Mouse (Mus musculus): ENCODE results near the gene Rpl15. TPM values are rescaled to one million over a fixed set of nuclear protein-coding genes. Genes with fewer than 3 reads are reported as not detected.
A peak's percentile ranks its signal among the peaks of the same experiment; 100 is the strongest.

Rpl15 gene
- polyA plus RNA-seq, 1 experiment from 2014 or later: 435 TPM

- no peak overlapping the region for H3K27ac ChIP-seq (ENCODE audit: low read length)
- H3K9me3 ChIP-seq (ENCODE audit: control insufficient read depth, low read length): no peaks in the 10 kb centered on the region
- H3K4me3 ChIP-seq (ENCODE audit: low read length): no peak overlapping the region
- H3K4me2 ChIP-seq (ENCODE audit: low read depth, low read length): no peak overlapping the region
- H3K36me3 ChIP-seq (ENCODE audit: control insufficient read depth, insufficient read depth, low read length): no peaks in the 10 kb centered on the region
- WGBS: 81% methylated on average over 3 of the region's 3 CpGs
- no peak for ATAC-seq (ENCODE audit: low read depth)
- H3K4me1 ChIP-seq (replicated peaks; ENCODE audit: control insufficient read depth, insufficient read depth, low read length): peaks cover 2% of the 10 kb centered on the region; the same call in 1 of the 2 replicates
- no peaks in the 10 kb centered on the region for H3K27me3 ChIP-seq (ENCODE audit: control insufficient read depth, insufficient read depth, low read depth, low read length)
- no peak overlapping the region for H3K9ac ChIP-seq (ENCODE audit: low read length)
Observed at GRCm38 (mm10) chr14:18292578-18292977, 21.4 kb upstream of the Rpl15 start.

DNA sequence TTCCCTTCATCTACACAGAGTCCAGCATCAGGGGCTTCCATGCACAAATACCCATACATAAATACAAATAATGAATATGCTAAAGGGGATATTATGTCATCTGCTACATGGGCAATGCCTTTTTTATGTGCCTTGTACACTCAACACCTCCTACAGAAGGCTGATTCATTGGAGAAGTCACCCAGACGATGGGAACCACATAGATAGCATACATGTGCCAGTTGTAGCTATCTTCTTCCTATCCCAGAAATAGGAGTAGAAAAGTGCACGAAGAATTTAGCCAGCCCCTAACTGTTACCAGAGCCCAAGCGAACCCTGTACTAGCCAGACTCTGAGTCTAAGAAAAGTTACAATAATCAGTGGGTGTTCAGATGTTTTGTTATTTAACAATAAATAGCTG lies 20.9 kb upstream of the Rpl15 start:
- Histone ChIP-seq H3K4me2 (ENCODE audit: low read depth, low read length) (no peak overlapping the region), H3K4me3 (ENCODE audit: low read length) (no peak overlapping the region), H3K9ac (ENCODE audit: low read length) (no peak overlapping the region), H3K27ac (ENCODE audit: low read length) (no peak overlapping the region), H3K36me3 (ENCODE audit: control insufficient read depth, insufficient read depth, low read length) (no peaks in the 10 kb centered on the region), H3K9me3 (ENCODE audit: control insufficient read depth, low read length) (no peaks in the 10 kb centered on the region), H3K27me3 (ENCODE audit: control insufficient read depth, insufficient read depth, low read depth, low read length) (no peaks in the 10 kb centered on the region), H3K4me1 (replicated peaks; ENCODE audit: control insufficient read depth, insufficient read depth, low read length) (peaks cover 5% of the 10 kb centered on the region; the same call in 1 of the 2 replicates)
- ATAC-seq (ENCODE audit: low read depth): no peak
- 84% methylated on average over 3 of the region's 3 CpGs for WGBS

DNA sequence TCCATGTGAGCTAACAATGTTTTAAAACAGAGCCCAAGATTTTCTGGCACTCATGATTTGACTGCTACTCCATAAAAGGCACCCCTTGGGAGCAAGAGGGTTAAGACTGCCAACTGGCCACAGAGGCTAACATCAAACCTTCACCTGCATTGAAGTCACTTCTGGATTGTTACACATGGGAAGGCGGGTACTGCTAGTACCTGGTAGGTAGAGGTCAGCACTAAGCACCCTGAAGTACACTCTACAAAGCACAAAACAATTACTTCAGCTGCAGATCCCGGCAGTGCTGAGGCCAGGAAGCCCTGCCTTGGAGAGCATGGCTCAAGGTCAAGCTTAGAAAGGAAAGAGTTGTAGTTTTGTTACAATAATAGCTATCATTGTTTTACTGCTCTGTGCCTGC lies 16.2 kb upstream of the Rpl15 start:
- no peak overlapping the region for H3K4me3 ChIP-seq (ENCODE audit: low read length)
- ATAC-seq (ENCODE audit: low read depth): no peak
- peaks cover 5% of the 10 kb centered on the region; the same call in 1 of the 2 replicates for H3K4me1 ChIP-seq (replicated peaks; ENCODE audit: control insufficient read depth, insufficient read depth, low read length)
- no peak overlapping the region for H3K27ac ChIP-seq (ENCODE audit: low read length)
- WGBS: 48% methylated on average over 2 of the region's 2 CpGs
- H3K36me3 ChIP-seq (ENCODE audit: control insufficient read depth, insufficient read depth, low read length): 0 out of 2 replicates have a peak, but pooled peaks cover 2% of the 10 kb centered on the region
- H3K4me2 ChIP-seq (ENCODE audit: low read depth, low read length): no peak overlapping the region
- no peak overlapping the region for H3K9ac ChIP-seq (ENCODE audit: low read length)
- H3K9me3 ChIP-seq (ENCODE audit: control insufficient read depth, low read length): no peaks in the 10 kb centered on the region
- H3K27me3 ChIP-seq (ENCODE audit: control insufficient read depth, insufficient read depth, low read depth, low read length): no peaks in the 10 kb centered on the region

GRCm38 (mm10) chr14:18286441-18286840 lies 15.2 kb upstream of the Rpl15 start:
- peaks cover 5% of the 10 kb centered on the region; the same call in 1 of the 2 replicates for H3K4me1 ChIP-seq (replicated peaks; ENCODE audit: control insufficient read depth, insufficient read depth, low read length)
- H3K27me3 ChIP-seq (ENCODE audit: control insufficient read depth, insufficient read depth, low read depth, low read length): no peaks in the 10 kb centered on the region
- H3K9ac ChIP-seq (ENCODE audit: low read length): no peak overlapping the region
- 91% methylated on average over 2 of the region's 2 CpGs for WGBS
- no peak for ATAC-seq (ENCODE audit: low read depth)
- H3K27ac ChIP-seq (ENCODE audit: low read length): no peak overlapping the region
- 0 out of 2 replicates have a peak, but pooled peaks cover 4% of the 10 kb centered on the region for H3K36me3 ChIP-seq (ENCODE audit: control insufficient read depth, insufficient read depth, low read length)
- no peaks in the 10 kb centered on the region for H3K9me3 ChIP-seq (ENCODE audit: control insufficient read depth, low read length)
- no peak overlapping the region for H3K4me2 ChIP-seq (ENCODE audit: low read depth, low read length)
- H3K4me3 ChIP-seq (ENCODE audit: low read length): no peak overlapping the region

DNA sequence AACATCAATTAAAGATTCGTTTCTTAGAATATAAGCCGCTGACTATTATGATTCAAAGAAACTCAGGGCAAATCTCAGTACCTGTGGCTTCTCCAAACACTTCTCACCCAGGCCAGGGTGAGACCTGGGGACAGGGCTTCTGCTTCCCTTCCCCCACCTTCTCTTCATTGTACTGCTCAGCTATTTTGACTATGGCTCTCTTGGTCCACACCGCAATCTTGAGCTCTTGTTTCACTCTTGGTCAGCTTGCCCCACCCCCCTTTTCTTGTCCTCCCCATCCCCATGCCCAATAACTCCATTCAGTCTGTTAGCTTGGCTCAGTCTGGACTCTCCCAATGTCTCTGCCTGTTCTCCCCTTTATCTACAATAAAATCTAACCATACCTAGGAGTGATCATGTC lies 14.3 kb upstream of the Rpl15 start:
- no peaks in the 10 kb centered on the region for H3K27me3 ChIP-seq (ENCODE audit: control insufficient read depth, insufficient read depth, low read depth, low read length)
- no peaks in the 10 kb centered on the region for H3K9me3 ChIP-seq (ENCODE audit: control insufficient read depth, low read length)
- H3K4me2 ChIP-seq (ENCODE audit: low read depth, low read length): no peak overlapping the region
- no peak for ATAC-seq (ENCODE audit: low read depth)
- 64% methylated on average over 3 of the region's 3 CpGs for WGBS
- no peak overlapping the region for H3K27ac ChIP-seq (ENCODE audit: low read length)
- no peak overlapping the region for H3K4me3 ChIP-seq (ENCODE audit: low read length)
- H3K9ac ChIP-seq (ENCODE audit: low read length): no peak overlapping the region
- H3K4me1 ChIP-seq (replicated peaks; ENCODE audit: control insufficient read depth, insufficient read depth, low read length): peaks cover 5% of the 10 kb centered on the region; the same call in 1 of the 2 replicates
- H3K36me3 ChIP-seq (ENCODE audit: control insufficient read depth, insufficient read depth, low read length): 0 out of 2 replicates have a peak, but pooled peaks cover 4% of the 10 kb centered on the region

DNA sequence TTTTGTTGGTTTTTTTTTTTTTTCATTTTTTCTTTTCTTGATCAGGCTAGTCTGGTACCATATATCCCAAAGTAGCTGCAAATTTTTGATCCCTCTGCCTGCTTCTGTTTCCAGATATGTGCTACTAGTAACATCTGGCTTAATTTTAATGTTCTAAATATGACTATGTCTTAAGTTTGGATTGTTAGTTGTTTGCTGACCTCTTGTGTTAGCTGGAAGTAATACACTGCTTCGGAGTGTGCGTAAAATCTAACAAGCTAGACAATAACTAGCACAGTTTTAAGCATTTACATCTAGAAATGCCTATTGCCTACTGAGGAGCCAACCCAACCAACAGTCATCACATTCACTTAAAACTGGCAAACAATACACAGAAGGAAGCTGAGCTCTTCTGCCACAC lies 13.4 kb upstream of the Rpl15 start:
- H3K27me3 ChIP-seq (ENCODE audit: control insufficient read depth, insufficient read depth, low read depth, low read length): no peaks in the 10 kb centered on the region
- H3K9ac ChIP-seq (ENCODE audit: low read length): no peak overlapping the region
- H3K36me3 ChIP-seq (ENCODE audit: control insufficient read depth, insufficient read depth, low read length): peaks cover 5% of the 10 kb centered on the region; the same call in 1 of the 2 replicates
- H3K27ac ChIP-seq (ENCODE audit: low read length): no peak overlapping the region
- no peak; the same call in 1 of the 2 replicates for ATAC-seq (ENCODE audit: low read depth)
- H3K4me1 ChIP-seq (replicated peaks; ENCODE audit: control insufficient read depth, insufficient read depth, low read length): peaks cover 5% of the 10 kb centered on the region; the same call in 1 of the 2 replicates
- H3K9me3 ChIP-seq (ENCODE audit: control insufficient read depth, low read length): no peaks in the 10 kb centered on the region
- 77% methylated on average over 2 of the region's 2 CpGs for WGBS
- no peak overlapping the region for H3K4me3 ChIP-seq (ENCODE audit: low read length)
- H3K4me2 ChIP-seq (ENCODE audit: low read depth, low read length): no peak overlapping the region

GRCm38 (mm10) chr14:18280375-18280774 lies 9.2 kb upstream of the Rpl15 start:
- Histone ChIP-seq H3K4me3 (ENCODE audit: low read length) (no peak overlapping the region), H3K4me1 (replicated peaks; ENCODE audit: control insufficient read depth, insufficient read depth, low read length) (no peaks in the 10 kb centered on the region), H3K9me3 (ENCODE audit: control insufficient read depth, low read length) (no peaks in the 10 kb centered on the region), H3K27ac (ENCODE audit: low read length) (no peak overlapping the region), H3K9ac (ENCODE audit: low read length) (no peak overlapping the region), H3K27me3 (ENCODE audit: control insufficient read depth, insufficient read depth, low read depth, low read length) (no peaks in the 10 kb centered on the region), H3K4me2 (ENCODE audit: low read depth, low read length) (no peak overlapping the region), H3K36me3 (ENCODE audit: control insufficient read depth, insufficient read depth, low read length) (peaks cover 18% of the 10 kb centered on the region)
- 87% methylated on average over 5 of the region's 5 CpGs for WGBS
- no peak for ATAC-seq (ENCODE audit: low read depth)

GRCm38 (mm10) chr14:18274526-18274925 lies 3.3 kb upstream of the Rpl15 start:
- WGBS: 77% methylated on average over 1 of the region's 1 CpGs
- H3K27ac ChIP-seq (ENCODE audit: low read length): no peak overlapping the region
- no peak for ATAC-seq (ENCODE audit: low read depth)
- peaks cover 8% of the 10 kb centered on the region for H3K4me1 ChIP-seq (replicated peaks; ENCODE audit: control insufficient read depth, insufficient read depth, low read length)
- no peaks in the 10 kb centered on the region for H3K27me3 ChIP-seq (ENCODE audit: control insufficient read depth, insufficient read depth, low read depth, low read length)
- H3K9ac ChIP-seq (ENCODE audit: low read length): no peak overlapping the region
- peaks cover 12% of the 10 kb centered on the region for H3K36me3 ChIP-seq (ENCODE audit: control insufficient read depth, insufficient read depth, low read length)
- no peak overlapping the region for H3K4me3 ChIP-seq (ENCODE audit: low read length)
- no peak overlapping the region for H3K4me2 ChIP-seq (ENCODE audit: low read depth, low read length)
- H3K9me3 ChIP-seq (ENCODE audit: control insufficient read depth, low read length): no peaks in the 10 kb centered on the region

GRCm38 (mm10) chr14:18271666-18272065 lies 475 bp upstream of the Rpl15 start:
- H3K9me3 ChIP-seq (ENCODE audit: control insufficient read depth, low read length): no peaks in the 10 kb centered on the region
- H3K4me2 ChIP-seq (ENCODE audit: low read depth, low read length): peak overlapping the region; percentile 66
- H3K27ac ChIP-seq (ENCODE audit: low read length): no peak overlapping the region
- peak overlapping the region; percentile 76 for H3K9ac ChIP-seq (ENCODE audit: low read length)
- peaks cover 12% of the 10 kb centered on the region for H3K4me1 ChIP-seq (replicated peaks; ENCODE audit: control insufficient read depth, insufficient read depth, low read length)
- ATAC-seq (ENCODE audit: low read depth): no peak
- no peaks in the 10 kb centered on the region for H3K27me3 ChIP-seq (ENCODE audit: control insufficient read depth, insufficient read depth, low read depth, low read length)
- WGBS: 3% methylated on average over 5 of the region's 7 CpGs
- H3K36me3 ChIP-seq (ENCODE audit: control insufficient read depth, insufficient read depth, low read length): peaks cover 12% of the 10 kb centered on the region
- H3K4me3 ChIP-seq (ENCODE audit: low read length): peak overlapping the region; percentile 94
